Mouse (Mus musculus) MEL (cell line): ENCODE measurements around the gene Kalrn. TPM values are rescaled to one million over a fixed set of nuclear protein-coding genes. Genes with fewer than 3 reads are reported as not detected.

ENCODE experiments used
- DNase-seq: peaks from one replicate; pipeline ENCODE4 v3.0.0; 2011; ENCODE audit warnings: low read depth, low spot score
- H3K27ac ChIP-seq: 2 replicates; pipeline ENCODE4 v1.5.1; 2012; ENCODE audit warnings: low read depth, mild to moderate bottlenecking, control low read depth, low read length, moderate library complexity; ENCODE audit not compliant: control insufficient read depth
- H3K27me3 ChIP-seq, 2 experiments: fragments of 150-350 bp in 1 of 2; sonication (generic) in 1 of 2; 2 replicates each; pipeline ENCODE4 v1.6.1; 2012; ENCODE audit warnings: low read length in 2 of 2, mild to moderate bottlenecking in 2 of 2, improper control_type of control experiment in 1 of 2, moderate library complexity in 1 of 2; ENCODE audit not compliant: insufficient read depth in 2 of 2, control insufficient read depth in 1 of 2
- H3K36me3 ChIP-seq, 2 experiments: 2 replicates each; pipeline ENCODE4 v1.6.1; 2012 to 2014; ENCODE audit warnings: low read length in 2 of 2, improper control_type of control experiment in 1 of 2, inconsistent platforms in 1 of 2, mild to moderate bottlenecking in 1 of 2; ENCODE audit not compliant: insufficient read depth in 2 of 2, control insufficient read depth in 1 of 2
- H3K4me1 ChIP-seq, 2 experiments: fragments of 150-350 bp in 1 of 2; sonication (generic) in 1 of 2; 2 replicates each; pipeline ENCODE4 v1.6.1; 2012; ENCODE audit warnings: low read length in 2 of 2, improper control_type of control experiment in 1 of 2, mild to moderate bottlenecking in 1 of 2; ENCODE audit not compliant: insufficient read depth in 2 of 2, control insufficient read depth in 1 of 2
- H3K4me3 ChIP-seq, 2 experiments: fragments of 150-350 bp in 1 of 2; sonication (generic) in 1 of 2; 2 replicates each; pipeline ENCODE4 v1.5.1; 2012; ENCODE audit warnings: low read depth in 2 of 2, low read length in 2 of 2, mild to moderate bottlenecking in 2 of 2, moderate library complexity in 2 of 2, control low read depth in 1 of 2, improper control_type of control experiment in 1 of 2; ENCODE audit not compliant: control insufficient read depth in 1 of 2, insufficient read depth in 1 of 2
- H3K79me2 ChIP-seq: 2 replicates; pipeline ENCODE4 v1.6.1; 2012; ENCODE audit warnings: mild to moderate bottlenecking, low read length, moderate library complexity; ENCODE audit not compliant: control insufficient read depth, poor library complexity, insufficient read depth
- H3K9ac ChIP-seq: 2 replicates; pipeline ENCODE4 v1.6.1; 2012; ENCODE audit warnings: low read depth, mild to moderate bottlenecking, control low read depth, low read length, moderate library complexity; ENCODE audit not compliant: control insufficient read depth, poor library complexity, severe bottlenecking
- H3K9me3 ChIP-seq: fragments of 150-350 bp; sonication (generic); replicated peaks from 2 replicates; pipeline ENCODE4 v1.6.1; 2012; ENCODE audit warnings: mild to moderate bottlenecking, low read length, improper control_type of control experiment, moderate library complexity; ENCODE audit not compliant: insufficient read depth
- CTCF ChIP-seq, 3 experiments: IDR thresholded peaks in 2 of 3; conservative IDR thresholded peaks in 1 of 3; 2 replicates each; pipeline ENCODE4 v1.5.1; 2011 to 2012; ENCODE audit warnings: low read length in 3 of 3, low read depth in 2 of 3, mild to moderate bottlenecking in 2 of 3, improper control_type of control experiment in 1 of 3, inconsistent platforms in 1 of 3, mixed read lengths in 1 of 3, moderate library complexity in 1 of 3; ENCODE audit not compliant: control insufficient read depth in 1 of 3, insufficient read depth in 1 of 3, poor library complexity in 1 of 3, severe bottlenecking in 1 of 3
- ELF1 ChIP-seq: IDR thresholded peaks from 2 replicates; pipeline ENCODE4 v1.6.1; 2014; ENCODE audit warnings: low read depth, mild to moderate bottlenecking, inconsistent platforms, low read length, improper control_type of control experiment, moderate library complexity
- EP300 ChIP-seq, 2 experiments: IDR thresholded peaks; 2 replicates each; pipeline ENCODE4 v1.6.1; 2011; ENCODE audit warnings: improper control_type of control experiment in 2 of 2, low read length in 2 of 2, low read depth in 1 of 2, mild to moderate bottlenecking in 1 of 2
- HCFC1 ChIP-seq: IDR thresholded peaks from 2 replicates; pipeline ENCODE4 v1.6.1; 2012; ENCODE audit warnings: low read depth, mild to moderate bottlenecking, inconsistent platforms, low read length, improper control_type of control experiment, moderate library complexity
- JUND ChIP-seq: IDR thresholded peaks from 2 replicates; pipeline ENCODE4 v1.6.1; 2011; ENCODE audit warnings: low read depth, mild to moderate bottlenecking, improper control_type of control experiment, low read length
- MAFK ChIP-seq: IDR thresholded peaks from 2 replicates; pipeline ENCODE4 v1.6.1; 2011; ENCODE audit warnings: low read depth, mild to moderate bottlenecking, low read length, improper control_type of control experiment, borderline replicate concordance
- MAZ ChIP-seq: IDR thresholded peaks from 2 replicates; pipeline ENCODE4 v1.6.1; 2012; ENCODE audit warnings: low read depth, mild to moderate bottlenecking, inconsistent platforms, low read length, improper control_type of control experiment
- MXI1 ChIP-seq: IDR thresholded peaks from 2 replicates; pipeline ENCODE4 v1.6.1; 2011; ENCODE audit warnings: mild to moderate bottlenecking, low read depth, low read length, improper control_type of control experiment
- MYB ChIP-seq: IDR thresholded peaks from 2 replicates; pipeline ENCODE4 v1.6.1; 2011; ENCODE audit warnings: mild to moderate bottlenecking, low read depth, low read length, improper control_type of control experiment
- NELFE ChIP-seq: IDR thresholded peaks from 2 replicates; pipeline ENCODE4 v1.6.1; 2011; ENCODE audit warnings: low read depth, low read length, improper control_type of control experiment
- POLR2AphosphoS5 ChIP-seq: IDR thresholded peaks from 2 replicates; pipeline ENCODE4 v1.6.1; 2012; ENCODE audit warnings: low read depth, borderline replicate concordance, mild to moderate bottlenecking, inconsistent platforms, low read length, moderate library complexity, mixed read lengths
- RCOR1 ChIP-seq: IDR thresholded peaks from 2 replicates; pipeline ENCODE4 v1.6.1; 2012; ENCODE audit warnings: low read depth, mild to moderate bottlenecking, inconsistent platforms, low read length, improper control_type of control experiment
- SMC3 ChIP-seq: IDR thresholded peaks from 2 replicates; pipeline ENCODE4 v1.6.1; 2011; ENCODE audit warnings: low read depth, low read length, improper control_type of control experiment
- TAL1 ChIP-seq: IDR thresholded peaks from 2 replicates; pipeline ENCODE4 v1.6.1; 2012; ENCODE audit warnings: mild to moderate bottlenecking, inconsistent platforms, low read length, moderate library complexity, mixed read lengths
- TBP ChIP-seq: IDR thresholded peaks from 2 replicates; pipeline ENCODE4 v1.8.0; 2011; ENCODE audit warnings: low read depth, low read length, improper control_type of control experiment
- ZC3H11A ChIP-seq: IDR thresholded peaks from 2 replicates; pipeline ENCODE4 v1.6.1; 2012; ENCODE audit warnings: low read depth, mild to moderate bottlenecking, inconsistent platforms, low read length, improper control_type of control experiment
- ZKSCAN1 ChIP-seq: IDR thresholded peaks from 2 replicates; pipeline ENCODE4 v1.6.1; 2012; ENCODE audit warnings: low read depth, mild to moderate bottlenecking, inconsistent platforms, low read length, improper control_type of control experiment, moderate library complexity
- ZMIZ1 ChIP-seq: IDR thresholded peaks from 2 replicates; pipeline ENCODE4 v1.6.1; 2012; ENCODE audit warnings: low read depth, mild to moderate bottlenecking, inconsistent platforms, low read length, improper control_type of control experiment, moderate library complexity
- polyA plus RNA-seq, 2 experiments: library from polyadenylated mRNA; stranded (reverse) in 1 of 2; unstranded in 1 of 2; fragments of >175 nt in 1 of 2; fragments of >200 nt in 1 of 2; gene quantifications; 2 replicates each; pipeline versions ENCODE4 v1.2.1 to v1.2.4; 2012; ENCODE audit warnings: low replicate concordance in 2 of 2, low read depth in 1 of 2; ENCODE audit not compliant: insufficient read length in 2 of 2, insufficient read depth in 1 of 2, missing spikeins in 1 of 2
- total RNA-seq: library from RNA; depleted of rRNA; stranded (reverse); fragments of 300-350 nt; gene quantifications from 2 replicates; pipeline ENCODE4 v1.2.3, GENCODE M21; 2012

Gene Kalrn
- total and polyA plus RNA-seq, 3 experiments = 10.4 to 11.8 TPM; not detected in 1

DNA sequence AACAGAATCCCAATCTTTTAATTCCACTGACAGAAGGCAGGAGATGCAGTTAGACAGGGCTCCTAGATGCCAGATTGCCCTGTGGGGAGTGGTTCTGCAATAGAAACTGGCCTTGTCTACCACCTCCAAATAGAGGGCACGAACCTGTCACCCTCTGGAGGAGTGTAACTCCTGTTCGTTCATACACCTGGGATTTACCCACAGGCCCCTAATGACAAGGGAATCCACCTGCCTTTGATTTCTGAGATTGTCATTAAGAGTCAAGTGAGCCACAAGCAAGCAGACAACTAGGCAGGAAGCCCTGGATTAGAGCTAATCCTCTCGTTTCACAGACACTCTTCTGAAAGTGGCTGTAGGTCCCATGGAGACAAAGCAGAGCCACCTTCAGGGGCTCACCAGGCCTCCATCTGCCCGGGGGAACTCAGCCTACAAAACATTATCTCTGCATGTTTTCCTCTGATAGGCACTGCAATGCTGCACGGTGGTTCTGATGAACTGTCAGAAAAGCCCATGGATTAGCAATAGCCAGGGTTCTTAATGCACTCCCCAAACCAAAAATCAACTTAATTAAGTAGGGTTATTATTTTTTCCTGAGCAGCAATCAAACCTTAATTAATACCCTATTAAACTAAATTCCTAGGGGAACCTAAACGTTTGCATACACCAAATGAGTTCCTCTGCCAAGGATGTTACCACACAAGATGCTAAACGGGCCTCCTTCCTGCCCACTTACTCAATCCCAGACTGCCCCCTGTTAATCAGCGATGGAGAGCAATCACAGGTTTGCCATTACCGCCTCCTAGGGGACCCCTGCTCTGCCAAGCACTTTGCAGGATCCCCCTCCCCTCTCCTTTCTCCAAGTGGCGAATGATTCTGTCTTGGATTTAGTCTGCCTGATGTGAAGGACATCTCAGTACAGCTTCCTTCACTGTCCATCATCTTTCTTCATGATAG lies 312.1 kb downstream of the Kalrn start (continued):
- no peak for TF ChIP-seq ZC3H11A
- no peak for TF ChIP-seq TAL1
- TF ChIP-seq ELF1 = no peak
- TF ChIP-seq MXI1 = no peak
- TF ChIP-seq JUND = no peak

DNA sequence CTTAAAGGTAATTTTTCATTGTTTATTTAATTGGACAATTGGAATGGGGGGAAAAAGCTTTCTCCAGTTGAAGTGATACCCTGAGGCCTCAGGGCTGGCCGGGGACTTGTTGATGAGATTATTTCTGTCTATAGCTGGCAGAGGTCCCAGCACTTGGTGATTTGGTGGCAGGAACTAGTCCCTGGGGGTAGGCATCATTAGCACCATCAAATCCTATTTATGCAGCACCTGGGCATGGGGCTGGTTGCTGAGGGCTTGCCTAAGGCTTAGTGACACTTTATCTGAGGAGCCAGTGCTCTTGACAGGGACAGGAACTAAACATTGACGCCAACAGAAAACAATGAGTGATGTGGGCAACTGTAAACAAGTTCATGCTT lies 318.7 kb downstream of the Kalrn start:
- H3K27ac ChIP-seq = no peak overlapping the region
- H3K79me2 ChIP-seq = no peaks in the 10 kb centered on the region
- no peak overlapping the region for H3K4me3 ChIP-seq
- TF ChIP-seq RCOR1 (no peak), CTCF (IDR thresholded peaks at IDR 0.05 in 2 of 3, conservative IDR thresholded peaks at IDR 0.05 in 1 of 3; ENCODE audit: control insufficient read depth in 1 of 3, insufficient read depth in 1 of 3, low read depth in 2 of 3, low read length in 3 of 3, poor library complexity in 1 of 3, severe bottlenecking in 1 of 3) (no peak), TBP (no peak), MXI1 (no peak), NELFE (no peak), TAL1 (no peak), HCFC1 (no peak), SMC3 (no peak), MAFK (no peak), ZKSCAN1 (no peak), MAZ (no peak), POLR2AphosphoS5 (no peak)
- H3K27me3 ChIP-seq = no peaks in the 10 kb centered on the region; a peak in 2 of 4 replicates
- DNase-seq = no peak
- H3K36me3 ChIP-seq = no peaks in the 10 kb centered on the region
- H3K9ac ChIP-seq = no peak overlapping the region
- no peaks in the 10 kb centered on the region for H3K4me1 ChIP-seq
- no peaks in the 10 kb centered on the region for H3K9me3 ChIP-seq

DNA sequence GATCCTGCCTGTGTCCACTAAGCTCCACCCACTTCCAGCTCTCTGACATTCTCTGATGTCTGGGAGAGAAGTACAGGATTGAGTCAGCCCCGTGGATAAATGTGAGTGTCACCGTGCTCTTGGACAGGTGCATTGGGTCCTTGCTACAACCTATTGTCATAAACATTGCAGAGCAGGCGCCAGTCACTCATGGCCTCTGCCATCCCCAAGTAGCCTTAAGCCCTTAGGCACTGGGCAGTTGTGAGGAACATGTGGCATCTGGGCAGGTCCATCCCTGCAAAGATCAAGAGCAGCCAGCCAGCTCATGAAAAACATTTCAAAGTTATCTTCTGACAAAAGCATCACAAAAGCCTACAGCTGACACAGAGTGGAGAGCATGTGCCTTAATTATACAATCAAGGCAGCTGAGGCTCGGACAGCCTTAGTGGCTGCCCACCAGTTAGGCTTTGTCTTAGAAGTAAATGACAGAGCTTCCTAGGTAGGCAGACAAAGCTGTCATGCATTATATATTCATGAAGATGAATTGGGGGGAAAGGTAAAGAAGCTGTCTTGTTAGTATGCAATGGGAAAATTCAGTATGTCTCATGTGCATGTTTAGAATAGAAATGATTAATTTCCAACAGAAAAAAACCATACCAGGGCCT lies 319.2 kb downstream of the Kalrn start:
- Histone ChIP-seq H3K4me3 (no peak overlapping the region), H3K9ac (no peak overlapping the region), H3K79me2 (no peaks in the 10 kb centered on the region), H3K36me3 (no peaks in the 10 kb centered on the region), H3K4me1 (no peaks in the 10 kb centered on the region), H3K27me3 (no peaks in the 10 kb centered on the region; a peak in 3 of 4 replicates), H3K27ac (no peak overlapping the region), H3K9me3 (no peaks in the 10 kb centered on the region)
- no peak for DNase-seq
- TF ChIP-seq MAFK = no peak
- no peak for TF ChIP-seq ZMIZ1
- no peak for TF ChIP-seq NELFE
- no peak for TF ChIP-seq EP300 (IDR thresholded peaks at IDR 0.05; ENCODE audit: low read depth in 1 of 2, low read length in 2 of 2)
- no peak for TF ChIP-seq MYB
- no peak for TF ChIP-seq JUND
- TF ChIP-seq MAZ = no peak
- TF ChIP-seq ZC3H11A = no peak
